Mouse (Mus musculus): ENCODE data around the gene Krt9.
"Not testable (repeated sequence)": the region's sequence is repeated elsewhere in the genome, so short reads cannot be mapped to it uniquely, and the experiment has no call there.

Gene Krt9

DNA sequence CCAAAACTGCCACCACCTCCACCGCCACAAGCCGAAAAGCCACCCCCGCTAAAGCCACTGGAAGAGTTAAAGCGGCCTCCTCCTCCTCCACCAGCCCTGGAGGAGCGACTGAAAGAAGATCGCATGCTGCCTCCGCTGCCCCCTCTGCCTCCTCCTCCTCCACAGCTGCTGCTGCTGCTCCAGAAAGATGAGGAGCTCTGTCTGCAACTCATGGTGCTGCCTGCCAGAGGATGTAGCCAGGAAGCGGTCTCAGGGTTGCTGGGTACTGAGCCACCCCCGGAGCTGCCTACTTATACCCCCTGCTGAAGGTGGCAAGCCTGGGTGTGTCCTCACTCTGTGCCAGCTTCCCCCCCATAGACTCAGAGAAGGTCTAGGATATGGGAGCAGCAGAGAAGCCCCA lies at the start of gene Krt9:
Krt9 (minus strand) TSS at position 255 of the 400 bp plus-strand sequence.
- no peak for DNase-seq (ENCODE audit: low spot score in 2 of 2)

DNA sequence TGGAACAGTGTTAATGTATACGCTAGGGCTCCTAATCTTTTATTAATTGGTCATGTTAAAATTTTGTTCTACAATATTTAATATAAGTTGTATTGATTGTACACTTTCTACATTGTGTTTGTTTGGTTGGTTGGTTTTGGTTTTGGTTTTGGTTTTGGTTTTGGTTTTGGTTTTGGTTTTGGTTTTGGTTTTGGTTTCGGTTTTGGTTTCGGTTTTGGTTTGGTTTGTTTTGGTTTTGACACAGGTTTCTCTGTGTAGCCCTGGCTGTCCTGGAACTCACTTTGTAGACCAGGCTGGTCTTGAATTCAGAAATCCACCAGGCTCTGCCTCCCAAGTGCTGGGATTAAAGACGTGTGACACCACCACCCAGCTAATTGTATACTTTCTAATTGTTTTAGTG lies 47.2 kb upstream of the Krt9 start:
- not testable (repeated sequence) for DNase-seq (ENCODE audit: low spot score in 2 of 2)

GRCm38 (mm10) chr11:100221741-100222140 lies 28.7 kb upstream of the Krt9 start:
- DNase-seq (ENCODE audit: low spot score in 2 of 2): no peak

GRCm38 (mm10) chr11:100219304-100219703 lies 26.3 kb upstream of the Krt9 start:
- no peak for DNase-seq (ENCODE audit: low spot score in 2 of 2)

- no peak for DNase-seq (ENCODE audit: low spot score in 2 of 2)
These were observed 15.5 kb upstream of the Krt9 start for GRCm38 (mm10) chr11:100208542-100208941.

- no peak for DNase-seq (ENCODE audit: low spot score in 2 of 2)
These were observed 14.5 kb upstream of the Krt9 start, which contains the start of gene Krt14 for GRCm38 (mm10) chr11:100207498-100207897. Gene Krt14, minus strand, starts transcription at chr11:100207548.

DNA sequence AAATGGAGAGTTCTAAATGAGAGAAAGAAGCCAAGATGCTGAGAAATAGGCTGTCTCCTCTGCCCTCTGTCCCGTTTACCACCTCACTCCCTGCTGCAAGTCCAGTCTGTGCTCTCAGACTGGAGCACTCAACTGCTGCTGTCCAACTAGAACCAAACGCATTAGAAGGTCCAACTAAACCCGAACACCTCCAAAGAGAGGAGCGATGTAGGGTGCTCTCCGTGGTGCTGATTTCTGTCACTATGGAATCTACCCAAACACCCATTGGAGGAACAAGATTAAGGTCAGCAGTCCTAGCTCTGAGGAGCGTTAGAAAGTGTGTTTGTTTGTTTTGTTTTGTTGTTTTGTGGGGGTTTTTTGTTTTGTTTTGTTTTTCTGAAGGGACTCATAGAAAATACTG lies 10.4 kb upstream of the Krt9 start:
- no peak for DNase-seq (ENCODE audit: low spot score in 2 of 2)

GRCm38 (mm10) chr11:100202906-100203305 lies 9.9 kb upstream of the Krt9 start:
- no peak for DNase-seq (ENCODE audit: low spot score in 2 of 2)

DNA sequence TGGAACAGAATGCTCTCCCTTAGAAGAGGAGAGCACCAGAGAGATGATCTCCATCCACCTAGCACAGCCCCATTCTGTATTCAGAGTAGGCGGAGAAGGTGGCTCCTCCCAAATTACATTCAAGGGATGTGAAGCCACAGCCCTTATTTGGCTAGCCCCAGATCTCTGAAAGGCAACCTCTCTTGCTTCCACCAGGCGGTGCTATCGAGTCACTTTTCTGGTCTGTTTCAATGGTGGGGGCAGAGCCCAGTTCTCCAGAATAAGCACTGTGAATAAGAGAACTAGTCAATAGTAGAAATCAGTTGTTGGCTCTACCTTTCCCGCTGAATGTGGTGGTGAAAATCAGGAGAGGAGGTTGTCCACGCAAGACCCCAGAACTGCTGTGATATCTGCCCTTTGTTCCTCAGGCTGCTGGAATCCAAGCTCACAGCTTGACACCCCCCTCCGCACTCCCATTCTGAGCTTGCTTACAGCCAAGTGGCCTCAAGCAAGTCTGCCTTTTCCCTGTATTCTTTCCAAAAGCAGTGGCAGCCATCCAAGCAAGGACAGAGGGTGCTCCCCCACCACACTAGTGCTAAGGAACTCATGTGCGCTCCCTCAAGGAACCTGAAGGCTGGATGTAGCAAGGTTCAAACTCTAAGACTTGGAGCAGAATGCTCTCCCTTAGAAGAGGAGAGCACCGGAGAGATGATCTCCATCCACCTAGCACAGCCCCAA lies 7.2 kb upstream of the Krt9 start:
- no peak for DNase-seq (ENCODE audit: low spot score in 2 of 2)

DNA sequence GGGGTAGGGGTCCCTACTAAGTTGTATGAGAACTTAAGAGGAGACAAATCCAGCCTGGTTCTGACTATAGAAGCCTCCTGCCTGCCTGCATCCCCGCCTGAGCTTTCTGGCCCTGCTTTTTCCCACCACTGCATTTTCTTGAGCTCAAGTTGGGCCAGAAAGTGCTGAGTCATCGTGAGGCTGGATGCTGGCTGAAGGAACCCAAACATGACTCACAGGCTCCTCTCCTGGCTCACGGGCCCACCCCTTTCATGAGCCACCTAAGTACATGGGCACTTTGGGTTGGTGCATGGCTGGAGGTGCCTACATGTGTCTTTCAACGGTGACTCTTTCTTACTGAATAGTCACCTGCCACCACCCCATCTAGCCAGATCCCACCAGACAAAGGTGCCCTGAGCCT lies 5.6 kb upstream of the Krt9 start:
- DNase-seq (ENCODE audit: low spot score in 2 of 2): no peak

DNA sequence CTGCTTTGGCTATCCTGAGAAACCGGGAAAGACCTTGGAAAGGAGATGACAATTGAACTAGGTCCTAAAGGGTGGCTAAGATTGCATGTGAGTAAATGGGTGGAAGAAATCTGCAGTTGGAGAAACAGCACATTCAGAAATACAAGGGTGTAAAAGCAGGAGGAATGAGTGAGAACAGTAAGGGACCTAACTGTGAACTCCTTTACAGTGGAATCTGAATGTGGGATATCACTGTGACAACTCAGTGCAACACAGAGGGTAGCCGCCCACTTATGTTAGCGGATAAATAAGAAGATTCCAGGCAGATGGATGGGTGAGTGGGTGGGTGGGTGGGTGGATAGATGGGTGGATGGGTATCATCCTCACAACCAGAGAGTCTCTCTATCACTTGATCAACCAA lies 1.2 kb downstream of the Krt9 start:
- no peak for DNase-seq (ENCODE audit: low spot score in 2 of 2)

DNA sequence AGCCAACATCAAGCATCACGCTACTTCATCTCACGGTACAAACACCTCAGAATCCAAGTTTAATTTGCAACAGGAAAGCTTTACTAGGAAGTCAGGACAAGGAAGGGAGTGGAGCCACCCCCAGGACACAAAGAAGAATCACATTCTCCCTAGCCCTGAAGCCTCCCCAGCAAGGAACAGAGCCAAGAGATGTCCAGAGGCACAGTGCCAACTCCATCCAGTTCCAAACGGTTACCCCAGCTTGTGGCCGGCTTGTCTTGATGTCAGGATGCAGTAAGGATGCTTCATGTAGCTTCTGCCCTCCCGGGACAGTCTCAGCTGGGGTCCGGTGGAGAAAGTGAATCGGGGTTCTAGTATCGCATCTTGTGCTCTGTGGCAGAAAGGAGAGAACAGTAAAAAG lies 6.3 kb downstream of the Krt9 start:
- DNase-seq (ENCODE audit: low spot score in 2 of 2): no peak

DNA sequence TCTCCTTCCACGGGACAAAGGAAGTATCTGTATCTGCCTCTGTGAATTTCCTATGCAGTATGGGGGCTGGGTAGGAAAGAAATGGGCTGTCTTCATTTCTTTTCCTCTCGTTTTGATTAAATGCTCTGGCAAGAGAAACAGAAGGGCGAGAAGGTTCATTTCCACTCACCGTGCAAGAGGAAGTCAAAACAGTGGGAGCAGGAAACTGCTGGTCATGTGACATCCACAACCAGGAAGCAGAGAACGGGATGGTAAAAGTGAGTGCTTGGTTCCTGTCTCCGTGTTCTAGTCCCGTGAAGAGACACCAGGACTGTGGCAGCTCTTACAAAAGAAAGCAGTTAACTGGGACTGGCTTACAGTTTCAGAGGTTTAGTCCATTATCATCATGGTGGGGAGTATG lies 11.3 kb downstream of the Krt9 start:
- DNase-seq (ENCODE audit: low spot score in 2 of 2): no peak

GRCm38 (mm10) chr11:100179260-100179659 lies 13.8 kb downstream of the Krt9 start:
- no peak for DNase-seq (ENCODE audit: low spot score in 2 of 2)

DNA sequence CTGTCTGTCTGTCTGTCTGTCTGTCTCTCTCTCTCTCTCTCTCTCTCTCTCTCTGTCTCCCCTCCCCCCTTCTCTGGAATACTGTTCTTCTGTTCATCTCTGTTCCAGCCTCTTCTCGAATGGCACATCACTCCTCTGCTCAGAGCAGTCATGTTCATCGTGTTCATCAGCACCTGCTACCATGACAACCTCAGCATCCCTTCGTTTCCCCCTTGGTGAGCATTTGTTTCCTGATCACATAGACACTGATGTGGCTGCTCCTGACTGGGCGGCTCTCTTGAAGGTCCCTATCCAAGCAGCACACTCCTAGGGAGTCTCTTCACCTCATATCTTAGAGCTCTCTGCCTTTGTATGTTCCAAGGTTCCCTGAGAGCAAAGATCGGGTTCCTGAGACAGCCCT lies 14.7 kb downstream of the Krt9 start:
- no peak for DNase-seq (ENCODE audit: low spot score in 2 of 2)

DNA sequence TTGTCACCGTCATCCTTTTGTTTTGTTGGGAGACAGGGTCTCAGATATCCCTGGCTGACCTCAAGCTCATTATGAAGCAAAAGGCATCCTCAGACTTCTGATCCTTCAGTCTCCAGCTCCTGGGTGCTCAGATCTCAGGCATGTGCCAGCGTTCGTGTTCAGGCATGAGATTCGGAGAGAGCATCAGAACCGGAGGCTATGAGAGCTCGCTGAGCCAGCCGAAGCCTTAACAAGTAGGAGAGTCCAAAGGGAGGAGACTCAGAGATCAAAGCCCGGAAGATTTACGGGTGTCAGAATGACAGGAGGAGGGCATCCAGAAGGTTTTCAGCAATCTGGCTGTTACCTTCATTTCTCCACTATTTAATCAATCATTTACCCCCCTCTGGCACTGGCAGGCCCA lies 16.3 kb downstream of the Krt9 start:
- no peak for DNase-seq (ENCODE audit: low spot score in 2 of 2)

- peak in 1 of 2 experiments; percentile 13 for DNase-seq (ENCODE audit: low spot score in 2 of 2)
These were observed 24.0 kb downstream of the Krt9 start for GRCm38 (mm10) chr11:100168765-100169762.

- no peak for DNase-seq (ENCODE audit: low spot score in 2 of 2)
These were observed 25.0 kb downstream of the Krt9 start for GRCm38 (mm10) chr11:100168071-100168470.

- no peak for DNase-seq (ENCODE audit: low spot score in 2 of 2)
These were observed 28.7 kb downstream of the Krt9 start for GRCm38 (mm10) chr11:100164392-100164791.

GRCm38 (mm10) chr11:100157908-100158477 lies 35.1 kb downstream of the Krt9 start:
- no peak for DNase-seq (ENCODE audit: low spot score in 2 of 2)

DNA sequence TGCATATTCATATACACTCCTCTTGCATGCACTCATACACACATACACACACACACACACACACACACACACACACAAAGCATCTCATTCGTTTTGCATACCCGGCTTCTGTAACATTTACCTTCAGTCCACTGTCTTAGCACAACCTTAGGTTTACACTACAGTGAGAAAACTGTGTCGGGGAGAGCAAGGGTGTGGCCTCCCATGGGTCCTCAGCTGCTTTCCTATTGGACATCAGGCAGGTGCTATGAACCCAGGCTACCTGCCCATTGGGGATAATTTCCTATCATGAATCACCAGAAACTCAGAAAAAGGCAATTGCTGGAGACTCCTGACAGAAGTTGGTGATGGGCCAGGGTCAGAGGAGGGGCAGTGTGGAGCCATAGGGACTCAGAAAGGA lies 35.7 kb downstream of the Krt9 start:
- no peak for DNase-seq (ENCODE audit: low spot score in 2 of 2)

DNA sequence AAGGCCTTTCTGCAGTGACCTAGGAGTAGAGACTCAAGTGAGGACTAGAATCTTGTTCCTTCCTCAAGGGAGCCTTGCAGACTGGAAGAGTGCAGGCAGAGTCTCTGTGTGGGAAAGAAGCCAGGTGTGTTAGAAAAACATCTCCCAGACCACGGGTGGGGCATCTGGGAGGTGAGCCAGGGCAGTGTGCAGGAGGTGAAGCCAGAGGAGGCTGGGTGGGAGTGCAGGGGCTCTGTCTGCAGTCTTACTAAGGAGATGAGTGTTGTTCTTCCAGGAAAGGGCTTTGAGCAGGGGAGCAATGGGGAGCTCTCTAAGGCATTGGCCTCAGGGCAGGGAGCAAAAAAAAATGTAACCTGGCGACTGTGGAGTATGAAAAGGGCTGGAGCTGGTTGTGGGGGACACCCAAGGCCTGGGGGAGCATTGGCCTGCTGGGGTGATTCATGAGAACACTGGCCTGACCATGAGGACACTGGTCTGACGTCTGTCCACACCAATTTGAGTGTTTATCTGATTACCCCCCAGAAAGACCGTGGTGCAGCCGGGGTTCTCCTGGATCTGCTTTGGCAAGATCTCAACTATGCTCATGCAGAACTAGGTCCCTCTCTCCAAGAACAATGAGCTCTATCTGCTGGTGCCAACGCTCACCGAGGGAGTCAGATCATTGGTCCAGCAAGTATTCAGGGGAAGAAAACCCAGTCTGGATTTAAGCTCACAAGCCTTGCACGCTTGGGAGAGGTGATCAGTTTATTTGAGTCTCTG lies 37.4 kb downstream of the Krt9 start:
- no peak for DNase-seq (ENCODE audit: low spot score in 2 of 2)

Measured in spleen, postnatal 14 days (tissue).